Mouse (Mus musculus): Measurements from ENCODE around the gene Zfp747.
"Not testable (repeated sequence)": the region's sequence is repeated elsewhere in the genome, so short reads cannot be mapped to it uniquely, and the experiment has no call there.

Zfp747 gene

DNA sequence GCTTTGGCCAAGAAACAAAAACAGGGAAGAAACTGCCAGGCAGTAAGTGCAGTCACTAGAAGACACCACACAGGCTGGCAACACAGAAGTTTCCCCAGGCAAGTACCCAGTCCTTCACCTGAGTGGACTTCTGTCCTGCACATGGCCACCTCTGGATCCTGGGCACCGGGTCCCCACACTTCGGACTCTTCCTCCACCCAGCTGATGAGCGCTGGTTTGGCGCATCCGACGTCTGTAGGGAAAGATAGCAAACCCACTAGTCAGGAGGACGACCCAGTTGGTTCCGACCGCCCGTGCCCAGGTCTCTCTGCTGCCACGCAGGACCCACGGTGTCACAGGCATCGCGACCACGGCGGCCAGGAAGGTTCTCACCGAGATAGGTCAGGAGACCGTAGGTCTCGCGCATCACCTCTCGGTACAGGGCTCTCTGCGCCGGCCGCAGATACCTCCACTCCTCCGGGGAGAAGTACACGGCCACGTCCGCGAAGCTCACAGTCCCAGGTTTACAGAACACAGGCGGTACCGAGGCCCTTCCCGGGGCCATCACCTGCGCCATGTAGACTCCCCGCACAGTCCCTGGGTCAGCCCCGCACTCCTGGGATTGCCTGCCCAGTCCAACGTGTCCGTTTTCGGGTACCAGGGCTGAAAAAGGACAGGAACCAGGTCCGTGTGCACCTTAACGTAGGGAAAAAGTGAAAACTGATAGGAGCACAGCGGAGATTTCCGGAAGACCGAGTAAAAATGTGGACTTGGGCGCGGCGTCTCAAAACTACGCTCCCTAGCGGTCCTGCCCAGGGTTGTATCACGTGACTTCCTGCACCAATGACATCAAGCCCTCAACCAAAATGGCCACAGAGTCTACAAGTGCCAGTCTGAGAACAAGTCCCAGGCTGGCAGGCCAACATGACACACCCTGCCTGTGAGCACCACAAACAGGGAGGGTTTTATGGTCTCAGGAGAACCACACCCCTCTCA lies at the start of gene Zfp747:
Zfp747 (minus strand) TSS at position 780 of the 975 bp plus-strand sequence.
- DNase-seq, result peak; percentile 93

- DNase-seq, result no peak
Measured at GRCm38 (mm10) chr7:127425291-127425690, 49.4 kb upstream of the Zfp747 start.

DNA sequence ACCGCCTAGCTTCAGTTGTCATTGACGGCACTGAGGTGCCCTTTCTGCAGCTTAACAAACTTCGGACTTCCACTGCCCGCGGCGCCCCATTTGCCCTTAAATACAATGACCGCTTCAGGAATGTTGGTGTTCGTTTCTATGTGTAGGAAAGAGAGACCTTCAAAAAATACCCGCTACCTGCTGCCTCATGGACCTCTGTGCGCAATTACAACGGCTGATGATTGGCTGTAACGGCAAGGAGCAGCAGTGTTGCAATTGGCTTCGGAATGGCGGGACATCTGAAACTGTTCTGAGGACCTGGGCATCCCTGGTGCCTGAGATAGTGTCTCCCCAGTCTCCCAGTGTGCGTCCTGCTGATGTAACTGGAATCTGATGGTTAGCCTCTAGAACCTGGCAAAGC lies 46.4 kb upstream of the Zfp747 start:
- DNase-seq, result peak; percentile 48

DNA sequence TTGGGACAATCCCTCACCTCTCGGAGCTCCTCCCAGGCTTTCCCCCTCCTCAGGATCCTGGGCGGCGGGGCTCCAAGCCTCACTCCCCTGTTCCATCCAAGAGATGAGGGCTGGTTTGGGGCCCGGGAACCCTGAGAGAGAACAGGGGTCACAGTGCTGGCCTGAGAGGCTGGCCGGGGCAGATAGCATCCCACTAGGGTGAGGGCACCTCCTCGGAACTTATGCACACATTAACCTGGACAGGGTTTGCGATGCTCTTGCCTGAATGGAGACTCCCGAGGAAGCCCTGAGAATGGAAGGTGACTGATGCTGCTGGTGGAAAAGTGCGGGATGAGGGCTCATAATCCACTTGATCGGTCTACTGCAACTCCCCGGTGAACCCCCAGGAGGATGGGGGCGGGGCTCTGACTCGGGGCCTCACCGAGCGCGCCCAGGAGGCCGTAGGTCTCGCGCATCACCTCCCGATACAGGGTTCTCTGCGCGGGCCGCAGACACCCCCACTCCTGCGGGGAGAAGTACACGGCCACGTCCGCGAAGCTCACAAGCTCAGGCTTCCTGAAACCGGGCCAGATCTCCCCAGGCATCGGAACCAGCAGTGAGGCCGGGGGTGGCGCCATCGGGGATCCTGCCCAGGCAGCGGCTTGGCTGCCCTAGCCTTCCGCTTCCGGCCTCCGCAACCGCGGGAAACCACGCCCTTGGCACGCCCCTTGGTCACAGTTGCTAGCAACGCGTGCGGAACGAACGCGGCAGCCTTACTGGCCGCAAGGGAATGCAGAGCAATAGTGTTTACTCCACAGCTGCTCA lies 45.7 kb upstream of the Zfp747 start, which contains the start of gene Zfp688:
Zfp688 (minus strand) TSS at position 681 of the 804 bp plus-strand sequence.
- peak; percentile 94 for DNase-seq

DNA sequence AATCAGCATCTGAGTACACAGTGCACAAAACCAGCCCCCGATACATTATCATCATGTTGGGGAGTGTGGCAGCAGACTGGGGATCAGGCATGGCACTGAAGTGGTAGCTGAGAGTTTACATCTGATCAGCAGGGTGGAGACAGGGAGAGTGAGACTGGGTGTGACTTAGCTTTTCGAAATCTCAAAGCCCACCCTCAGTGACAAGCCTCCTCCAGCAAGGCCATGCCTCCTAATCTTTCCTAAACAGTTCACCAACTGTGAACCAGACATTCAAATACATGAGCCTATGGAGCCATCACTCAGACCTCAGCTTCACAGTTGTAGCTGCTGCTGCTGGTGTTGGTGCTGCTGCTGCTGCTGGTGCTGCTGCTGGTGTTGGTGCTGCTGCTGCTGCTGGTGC lies 35.6 kb upstream of the Zfp747 start:
- DNase-seq, result no peak

- DNase-seq, result peak; percentile 74
Measured at GRCm38 (mm10) chr7:127406002-127406987, 30.4 kb upstream of the Zfp747 start, which contains the start of gene Zfp764. Zfp764 (minus strand) TSS chr7:127406822.

DNA sequence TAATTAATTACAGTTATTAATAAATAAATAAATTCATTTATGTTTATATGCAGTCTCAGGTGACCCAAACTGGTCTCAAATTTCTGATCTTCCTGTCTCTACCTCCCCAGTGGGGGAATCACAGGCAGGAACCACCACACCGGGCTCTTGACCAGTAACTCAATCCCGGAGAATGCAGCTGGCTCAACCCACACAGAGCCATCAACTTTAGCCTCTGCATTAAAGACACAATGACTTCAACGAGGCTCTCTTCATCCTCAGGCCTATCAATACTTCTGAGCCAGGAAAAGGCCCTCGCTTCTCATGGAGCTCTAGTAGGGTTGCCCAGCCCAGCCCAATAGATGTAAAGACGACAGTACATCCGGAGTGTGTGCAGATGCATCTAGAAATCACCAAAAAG lies 28.3 kb upstream of the Zfp747 start:
- DNase-seq, result not testable (repeated sequence)

- no peak for DNase-seq
Measured at GRCm38 (mm10) chr7:127402980-127403379, 27.1 kb upstream of the Zfp747 start.

- DNase-seq, result no peak
Measured at GRCm38 (mm10) chr7:127400355-127400754, 24.5 kb upstream of the Zfp747 start.

GRCm38 (mm10) chr7:127393944-127394333 lies 18.1 kb upstream of the Zfp747 start:
- DNase-seq, result no peak

DNA sequence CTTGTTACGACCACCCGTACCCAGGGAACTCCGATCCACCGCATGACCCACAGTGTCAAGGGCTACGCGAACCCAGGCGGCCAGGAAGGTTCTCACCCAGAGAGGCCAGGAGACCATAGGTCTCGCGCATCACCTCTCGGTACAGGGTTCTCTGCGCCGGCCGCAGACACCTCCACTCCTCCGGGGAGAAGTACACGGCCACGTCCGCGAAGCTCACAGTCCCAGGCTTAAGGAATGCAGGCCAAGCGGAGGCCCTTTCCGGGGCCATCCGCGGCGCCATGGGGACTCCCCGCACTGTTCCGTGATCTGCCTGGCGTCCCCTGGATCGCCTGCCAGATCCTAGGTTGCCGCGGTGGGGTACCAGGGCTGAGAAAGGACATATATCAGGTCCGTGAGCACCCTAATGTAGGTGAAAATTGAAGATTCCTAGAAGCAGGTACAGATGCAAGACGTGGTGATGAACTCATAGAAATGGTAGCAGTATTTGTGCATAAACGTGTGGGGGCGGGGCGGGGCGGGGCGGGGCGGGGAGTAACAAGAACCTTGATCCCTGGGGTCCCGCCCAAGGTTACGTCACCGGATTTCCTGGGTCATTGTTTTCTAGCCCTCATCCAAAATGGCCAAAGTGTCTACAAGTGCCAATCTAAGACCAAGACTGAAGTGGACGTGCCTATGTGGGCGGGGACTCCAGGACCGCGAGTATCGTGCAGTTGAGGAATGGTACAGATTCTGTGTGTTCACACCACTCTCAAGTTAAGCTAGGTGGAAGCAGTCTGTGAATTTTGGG lies 17.5 kb upstream of the Zfp747 start, which contains the start of gene E430018J23Rik:
E430018J23Rik (minus strand) TSS at position 473 of the 787 bp plus-strand sequence.
- DNase-seq, result peak; percentile 92

- no peak for DNase-seq
Measured at GRCm38 (mm10) chr7:127392251-127392824, 16.5 kb upstream of the Zfp747 start.

GRCm38 (mm10) chr7:127391538-127391937 lies 15.7 kb upstream of the Zfp747 start:
- no peak for DNase-seq

DNA sequence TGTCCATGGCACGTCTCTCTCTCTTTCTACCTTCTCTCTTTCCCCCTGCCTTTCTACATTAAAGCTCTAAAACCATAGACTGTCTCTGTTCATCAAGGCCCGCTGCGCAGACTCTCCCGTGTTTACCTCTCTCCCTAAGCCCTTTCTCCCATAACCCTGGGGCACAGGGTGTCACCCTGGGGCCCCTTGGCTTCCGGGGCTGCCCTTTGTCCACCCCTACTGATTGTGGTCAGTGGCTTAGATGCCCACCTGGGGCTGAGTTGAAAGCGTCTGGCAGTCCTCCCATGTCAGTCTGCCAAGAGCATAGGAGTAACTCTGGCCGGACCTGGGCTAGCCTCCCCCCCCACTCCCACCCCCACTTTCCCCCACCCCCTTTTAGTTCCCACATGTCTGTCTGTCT lies 14.5 kb upstream of the Zfp747 start:
- no peak for DNase-seq

- DNase-seq, result not testable (repeated sequence)
Measured at GRCm38 (mm10) chr7:127388201-127388600, 12.4 kb upstream of the Zfp747 start.

DNA sequence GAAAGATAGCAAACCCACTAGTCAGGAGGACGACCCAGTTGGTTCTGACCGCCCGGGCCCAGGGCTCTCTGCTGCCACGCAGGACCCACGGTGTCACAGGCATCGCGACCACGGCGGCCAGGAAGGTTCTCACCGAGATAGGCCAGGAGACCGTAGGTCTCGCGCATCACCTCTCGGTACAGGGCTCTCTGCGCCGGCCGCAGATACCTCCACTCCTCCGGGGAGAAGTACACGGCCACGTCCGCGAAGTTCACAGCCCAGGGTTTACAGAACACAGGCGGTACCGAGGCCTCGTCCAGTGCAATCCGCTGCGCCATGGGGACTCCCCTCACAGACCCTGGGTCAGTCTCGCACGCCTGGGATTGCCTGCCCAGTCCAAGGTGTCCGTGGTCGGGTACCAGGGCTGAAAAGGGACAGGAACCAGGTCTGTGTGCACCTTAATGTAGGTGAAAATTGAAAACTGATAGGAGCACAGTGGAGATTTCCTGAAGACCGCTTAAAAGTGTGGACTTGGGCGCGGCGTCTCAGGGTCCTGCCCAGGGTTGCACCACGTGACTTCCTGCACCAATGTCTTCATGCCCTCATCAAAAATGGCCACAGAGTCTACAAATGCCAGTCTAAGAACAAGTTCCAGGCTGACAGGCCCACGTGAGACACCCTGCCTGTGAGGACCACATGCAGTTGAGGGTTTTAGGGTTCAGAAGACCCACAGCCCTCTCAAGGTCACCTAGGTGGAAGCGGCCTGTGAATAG lies 11.0 kb upstream of the Zfp747 start, which contains the start of gene 9130019O22Rik:
9130019O22Rik (minus strand) TSS at position 526 of the 752 bp plus-strand sequence.
- DNase-seq, result peak; percentile 84

- DNase-seq, result not testable (repeated sequence)
Measured at GRCm38 (mm10) chr7:127385560-127385959, 9.7 kb upstream of the Zfp747 start.

DNA sequence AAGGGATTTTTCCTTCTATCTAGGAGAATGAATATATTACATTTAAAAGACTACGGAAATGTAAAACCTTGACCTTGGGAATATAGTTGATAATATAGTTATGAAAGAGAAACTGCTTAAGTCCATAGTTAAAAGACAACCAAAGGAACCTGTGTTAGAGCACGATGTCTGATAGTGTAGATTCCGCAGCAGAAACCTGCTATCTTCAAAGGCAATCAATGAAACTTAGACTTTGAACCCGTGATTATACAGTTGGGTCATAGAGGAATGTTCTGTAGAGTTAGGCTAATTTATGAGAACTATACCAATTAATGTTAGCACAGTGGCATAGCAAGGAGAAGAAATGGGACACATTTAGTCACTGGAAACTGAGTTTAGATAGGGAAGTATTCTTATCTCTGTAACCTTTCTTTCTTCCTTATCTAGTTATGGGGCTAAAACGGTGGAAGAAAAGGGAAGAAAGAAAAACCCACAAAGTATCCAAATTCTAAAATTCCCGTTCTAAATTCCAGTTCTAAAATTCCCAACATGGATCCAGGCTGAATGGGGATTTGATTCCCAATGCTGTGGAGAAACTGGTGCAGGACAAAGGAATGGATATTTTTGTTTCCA lies 2.6 kb upstream of the Zfp747 start:
- no peak for DNase-seq

GRCm38 (mm10) chr7:127371870-127372269 lies 4.0 kb downstream of the Zfp747 start:
- not testable (repeated sequence) for DNase-seq

Measured in liver (tissue).